Mouse (Mus musculus): ENCODE measurements at regions not wholly inside any gene's neighbourhood (a gene's known extent, or its start where the extent isn't known, plus 50 kb on each side); places are given as distances from the start of the nearest gene placed in this dataset.
"Not testable (repeated sequence)": the region's sequence is repeated elsewhere in the genome, so short reads cannot be mapped to it uniquely, and the experiment has no call there.

- no peak for DNase-seq (ENCODE audit: low read depth, low spot score)
Measured at GRCm38 (mm10) chr6:53233777-53234176, 53.3 kb upstream of the Creb5 start.

DNA sequence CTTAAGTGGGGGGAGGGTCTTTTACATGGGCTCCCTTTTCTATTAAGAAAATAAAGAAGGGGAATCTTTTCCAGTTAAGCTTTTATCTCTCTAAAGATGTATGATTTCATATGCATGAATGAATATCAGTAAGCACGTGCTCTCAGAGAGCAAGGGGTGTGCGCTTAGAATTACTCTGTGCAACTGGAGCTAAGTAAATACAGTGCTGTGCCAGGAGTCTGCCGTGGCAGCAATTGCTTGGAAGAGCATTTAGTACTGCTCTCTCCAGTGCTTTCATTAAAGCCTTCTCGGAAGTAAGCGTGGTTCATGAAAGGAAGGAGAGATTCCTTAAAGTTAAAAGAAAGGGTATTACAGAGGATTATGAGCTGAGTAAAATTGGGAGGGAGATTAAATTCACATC lies 54.5 kb upstream of the Creb5 start:
- DNase-seq (ENCODE audit: low read depth, low spot score): no peak

DNA sequence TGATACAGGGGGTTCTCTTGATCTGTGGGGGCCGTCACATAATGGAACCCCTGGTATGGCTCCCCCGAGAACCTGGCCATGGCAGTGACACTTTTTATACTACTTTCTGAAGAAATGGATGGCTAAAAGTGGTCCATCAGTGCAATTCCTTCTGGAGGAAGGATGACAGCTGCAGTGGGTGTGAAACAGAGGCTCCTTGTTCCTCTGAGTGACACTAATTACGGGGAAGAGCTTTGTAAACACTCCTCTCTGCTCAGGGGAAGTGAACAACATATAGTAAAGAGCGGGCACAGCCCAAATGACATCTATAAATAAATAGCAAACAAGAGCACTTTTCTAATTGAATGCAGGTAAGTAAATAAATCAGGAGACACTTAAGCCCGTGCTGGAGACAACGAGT lies 57.7 kb upstream of the Creb5 start:
- no peak for DNase-seq (ENCODE audit: low read depth, low spot score)

DNA sequence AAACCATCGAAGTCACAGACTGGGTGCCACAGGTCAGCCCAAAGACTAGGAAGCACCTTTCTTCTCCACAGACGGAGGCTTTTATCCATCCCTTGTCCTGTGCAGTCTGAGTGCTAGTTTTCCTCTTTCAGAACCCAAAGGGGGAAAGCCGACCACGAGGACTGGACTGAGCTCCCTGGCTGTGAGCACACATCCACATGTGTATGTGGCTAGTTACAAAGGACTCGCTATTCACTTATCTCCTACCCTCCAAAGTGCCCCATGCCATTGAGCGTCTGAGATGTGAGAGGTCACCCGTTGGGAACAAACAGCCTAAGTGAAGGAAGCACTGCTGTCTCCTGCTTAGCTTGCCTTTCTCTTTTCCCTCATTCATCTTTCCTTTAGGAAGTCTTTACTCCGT lies 65.0 kb upstream of the Creb5 start:
- no peak for DNase-seq (ENCODE audit: low read depth, low spot score)

GRCm38 (mm10) chr6:53221668-53222005 lies 65.4 kb upstream of the Creb5 start:
- DNase-seq (ENCODE audit: low read depth, low spot score): no peak

- DNase-seq (ENCODE audit: low read depth, low spot score): no peak
Measured at GRCm38 (mm10) chr6:53220784-53221667, 66.0 kb upstream of the Creb5 start.

GRCm38 (mm10) chr6:53218871-53219286 lies 68.2 kb upstream of the Creb5 start:
- DNase-seq (ENCODE audit: low read depth, low spot score): no peak

GRCm38 (mm10) chr6:53217234-53218015 lies 69.6 kb upstream of the Creb5 start:
- no peak for DNase-seq (ENCODE audit: low read depth, low spot score)

DNA sequence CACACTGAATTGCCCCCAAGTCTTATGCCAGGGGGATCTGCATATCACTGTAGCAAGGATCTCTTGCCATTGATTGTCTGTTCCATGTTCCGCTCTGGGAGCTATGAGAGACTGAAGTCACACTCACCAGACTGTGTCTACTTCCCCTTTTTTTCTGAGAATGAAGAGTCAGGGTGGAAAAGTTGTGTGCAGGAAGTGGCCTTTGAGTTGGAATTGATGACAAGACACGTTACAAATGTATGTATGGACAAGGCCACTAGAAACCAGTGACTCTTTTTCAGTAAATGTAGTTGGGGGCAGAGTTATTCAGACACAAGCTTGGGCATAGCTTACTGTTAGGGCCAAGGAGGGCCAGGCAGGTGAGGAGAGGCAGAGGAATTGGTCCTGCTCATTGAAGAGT lies 70.4 kb upstream of the Creb5 start:
- DNase-seq (ENCODE audit: low read depth, low spot score): no peak

- DNase-seq (ENCODE audit: low read depth, low spot score): no peak
Measured at GRCm38 (mm10) chr6:53211420-53211819, 75.7 kb upstream of the Creb5 start.

DNA sequence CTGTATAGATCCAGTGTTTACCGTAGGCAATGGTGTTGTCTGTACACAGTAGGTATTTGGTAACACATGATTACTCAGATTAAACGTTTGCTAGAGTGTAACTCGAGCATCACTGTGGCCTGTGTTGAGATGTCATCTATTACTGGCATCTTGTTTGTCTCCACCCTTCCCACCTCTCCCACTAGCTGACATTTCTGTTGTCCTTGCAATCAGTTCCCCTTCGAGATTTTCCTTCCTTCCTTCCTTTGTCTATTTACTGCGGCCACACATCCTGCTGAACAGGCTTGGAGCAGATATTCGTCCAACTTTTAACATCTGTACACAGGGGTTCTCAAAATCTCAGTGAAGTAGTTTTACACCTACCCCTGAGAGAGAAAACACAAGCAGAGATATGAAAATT lies 77.7 kb upstream of the Creb5 start:
- DNase-seq (ENCODE audit: low read depth, low spot score): no peak

DNA sequence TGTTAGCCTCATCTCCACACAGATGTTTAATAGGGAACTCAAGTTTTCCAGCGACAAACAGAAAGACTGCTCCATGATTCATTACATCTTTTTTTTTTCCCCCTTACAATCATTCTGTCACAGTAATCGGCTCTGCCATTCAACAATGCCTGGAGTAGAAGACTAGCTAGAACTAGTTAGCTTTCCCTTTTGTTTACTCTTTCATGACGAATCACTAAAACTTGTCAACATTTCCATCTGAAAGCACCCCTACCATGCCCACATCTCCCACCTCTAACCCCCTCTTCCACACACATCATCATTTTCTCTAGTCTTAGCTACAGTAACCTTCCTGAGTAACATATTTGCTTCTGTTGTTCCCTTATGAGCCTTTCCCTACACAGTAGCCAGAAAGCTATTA lies 78.6 kb upstream of the Creb5 start:
- no peak for DNase-seq (ENCODE audit: low read depth, low spot score)

DNA sequence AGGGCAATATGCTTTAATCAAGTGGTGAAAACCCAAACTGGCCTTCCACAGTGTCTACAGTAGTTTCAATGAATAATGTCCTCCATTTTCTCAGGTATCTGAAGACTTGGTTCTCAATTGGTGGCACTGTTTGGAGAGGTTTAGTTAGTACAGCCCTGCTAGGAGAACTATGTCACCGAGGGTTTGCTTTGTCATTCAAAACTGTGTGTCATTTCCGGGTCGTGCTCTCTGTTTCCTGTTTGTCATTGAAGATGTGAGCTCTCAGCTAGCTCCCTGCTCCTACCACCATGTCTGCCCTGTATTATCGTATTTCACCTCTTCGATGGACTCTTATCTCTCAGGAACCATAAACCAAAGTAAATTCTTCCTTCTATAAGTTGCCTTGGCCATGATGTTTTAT lies 79.3 kb upstream of the Creb5 start:
- DNase-seq (ENCODE audit: low read depth, low spot score): no peak

DNA sequence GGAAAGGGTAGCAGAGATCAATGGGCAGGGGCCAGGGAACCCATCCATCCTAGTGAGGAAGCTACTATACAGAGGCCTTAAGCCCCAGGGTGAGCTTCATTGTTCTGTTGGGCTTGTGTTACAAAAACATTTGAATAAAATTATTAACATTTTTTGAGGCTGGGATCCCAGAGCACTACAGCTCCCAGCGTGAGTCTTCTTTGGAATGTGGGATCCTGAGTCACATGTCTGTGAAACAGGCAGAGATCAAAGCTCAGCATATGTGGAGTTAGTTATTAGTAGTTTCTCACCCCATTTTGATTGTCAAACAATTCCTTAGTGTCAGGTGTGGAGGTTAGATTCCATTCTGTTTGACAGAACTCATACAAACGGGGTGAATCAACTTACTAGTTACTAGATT lies 79.7 kb upstream of the Creb5 start:
- no peak for DNase-seq (ENCODE audit: low read depth, low spot score)

DNA sequence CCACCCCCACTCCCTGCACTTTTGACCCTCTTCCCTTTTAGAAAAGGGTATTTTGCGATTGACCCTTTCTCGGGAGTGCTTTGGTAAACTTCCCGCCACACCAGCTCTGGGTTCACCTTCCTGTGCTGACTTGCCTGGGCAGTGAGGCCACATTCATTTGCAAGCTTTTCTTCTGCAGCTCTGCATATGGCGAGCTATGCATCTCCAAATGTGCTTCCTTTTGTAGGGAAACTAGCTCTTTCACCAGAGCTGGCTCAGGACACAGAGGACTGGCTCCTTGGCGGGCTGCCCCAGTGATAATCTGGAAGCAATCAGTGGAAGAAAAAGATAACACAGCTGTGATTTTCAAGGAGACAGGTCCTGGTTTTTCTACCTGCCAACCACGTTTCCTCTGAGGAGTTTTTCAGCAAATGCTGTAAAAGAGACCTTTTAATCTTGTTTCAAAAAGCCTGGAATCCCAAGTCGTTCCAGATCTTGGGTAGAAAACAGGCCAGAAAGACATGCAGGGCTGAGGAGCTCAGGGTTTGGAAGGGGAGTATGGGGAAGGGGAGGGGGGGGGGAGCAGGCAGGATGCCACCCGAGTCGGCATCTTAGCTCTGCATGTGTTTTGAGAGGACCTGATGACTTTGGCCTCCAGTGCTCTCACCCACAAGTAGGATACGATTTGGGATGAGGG lies 85.7 kb upstream of the Creb5 start:
- no peak for DNase-seq (ENCODE audit: low read depth, low spot score)

DNA sequence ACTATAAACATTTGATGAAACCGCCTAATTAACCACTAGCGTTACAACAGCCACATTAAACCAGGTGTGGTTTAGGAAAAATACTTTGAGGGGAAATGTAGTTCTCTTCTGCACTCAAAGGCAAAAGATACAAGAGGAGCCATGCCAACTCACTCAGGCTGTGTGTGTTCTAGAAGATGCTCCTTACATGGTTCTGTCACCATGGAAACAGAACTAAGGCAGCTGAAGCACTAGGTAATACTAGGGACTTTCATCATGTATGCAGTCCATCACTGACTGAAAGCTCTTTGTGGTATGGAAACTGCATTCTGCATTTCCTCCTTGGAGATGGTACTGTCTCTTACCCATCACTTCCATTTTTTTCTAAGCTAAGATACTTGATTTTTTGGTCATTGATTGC lies 87.6 kb upstream of the Creb5 start:
- no peak for DNase-seq (ENCODE audit: low read depth, low spot score)

DNA sequence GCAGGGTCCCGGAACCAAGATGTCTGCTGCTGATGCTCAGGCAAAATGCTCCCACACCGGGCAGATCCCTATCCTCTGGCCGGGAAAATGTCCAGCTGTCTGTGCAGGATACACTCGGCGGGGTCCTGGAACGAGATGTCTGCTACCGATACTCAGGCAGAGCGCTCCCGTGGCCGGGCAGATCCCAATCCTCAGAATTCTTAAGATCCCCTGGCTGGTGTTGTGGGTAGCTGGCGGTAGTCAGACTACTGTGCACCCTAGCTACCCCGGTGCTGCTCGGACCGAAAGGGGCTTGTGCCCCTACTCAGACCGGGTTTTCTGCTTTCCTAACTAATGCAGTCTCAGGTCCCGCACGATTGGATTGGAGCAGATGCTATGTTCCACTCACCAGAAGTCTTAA lies 104.9 kb upstream of the Creb5 start:
- DNase-seq (ENCODE audit: low read depth, low spot score): not testable (repeated sequence)

DNA sequence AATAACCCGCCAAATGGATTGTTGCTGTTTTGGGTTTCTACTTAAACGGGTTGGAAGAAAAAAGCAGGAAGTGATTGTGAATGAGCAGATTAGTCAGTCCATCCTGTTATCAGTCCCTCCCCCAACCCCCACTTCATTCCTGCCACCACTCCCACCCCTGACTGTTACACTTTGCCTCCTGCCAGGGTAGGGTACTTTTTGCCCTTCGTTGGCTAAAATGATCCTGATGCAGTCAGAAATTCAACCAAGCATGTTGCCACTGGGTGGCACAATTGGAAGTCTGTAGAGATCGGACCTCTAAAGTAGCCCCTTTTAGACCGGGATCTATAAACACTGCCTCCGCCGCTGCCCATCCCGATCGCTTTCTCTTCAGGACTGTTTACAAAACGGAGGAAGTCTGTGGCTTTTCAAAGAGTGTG lies 96.0 kb upstream of the Jazf1 start:
- DNase-seq (ENCODE audit: low read depth, low spot score): peak; percentile 9

GRCm38 (mm10) chr6:53163091-53163490 lies 94.7 kb upstream of the Jazf1 start:
- DNase-seq (ENCODE audit: low read depth, low spot score): no peak

DNA sequence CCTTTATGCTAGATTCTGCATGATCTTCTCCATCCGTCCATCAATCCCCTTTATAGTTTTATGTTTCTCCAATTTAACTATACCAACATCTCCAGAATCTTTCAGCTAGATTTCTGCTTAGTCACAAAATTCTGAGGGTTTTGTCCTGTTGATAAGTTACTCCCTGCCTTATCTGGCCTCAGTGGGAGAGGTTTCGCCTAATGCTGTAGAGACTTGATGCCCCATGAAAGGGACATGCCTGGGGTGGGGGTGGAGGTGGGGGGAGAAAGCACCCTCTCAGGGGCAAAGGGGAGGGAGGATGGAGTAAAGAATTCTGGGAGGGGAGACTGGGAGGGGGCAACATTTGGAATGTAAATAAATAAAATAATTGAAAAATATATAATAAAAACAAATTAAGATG lies 93.2 kb upstream of the Jazf1 start:
- DNase-seq (ENCODE audit: low read depth, low spot score): no peak

GRCm38 (mm10) chr6:53154621-53155020 lies 86.2 kb upstream of the Jazf1 start:
- no peak for DNase-seq (ENCODE audit: low read depth, low spot score)

DNA sequence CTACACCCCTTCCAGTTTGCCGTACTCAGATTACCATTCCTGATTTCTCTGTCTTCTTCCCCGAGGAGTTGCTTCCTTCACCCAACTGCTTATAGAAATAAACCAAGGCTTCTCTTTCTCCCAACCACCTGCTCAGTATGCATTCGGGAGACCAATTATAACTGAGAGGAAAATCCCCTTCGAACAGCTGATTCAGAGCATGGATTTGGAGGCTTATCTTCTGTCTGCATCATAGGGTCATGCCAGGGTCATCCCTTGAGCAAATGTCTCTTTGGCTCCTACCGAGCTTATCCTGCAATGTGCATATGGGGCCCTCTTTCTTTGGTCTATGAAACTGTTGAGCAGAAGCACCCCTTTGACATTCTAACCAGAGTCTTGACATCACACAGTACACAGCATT lies 79.0 kb upstream of the Jazf1 start:
- no peak for DNase-seq (ENCODE audit: low read depth, low spot score)
